Mouse (Mus musculus) liver, postnatal 0 days (tissue): ENCODE measurements around the gene Ctsw.
"Not testable (repeated sequence)": the region's sequence is repeated elsewhere in the genome, so short reads cannot be mapped to it uniquely, and the experiment has no call there.

ENCODE experiments used
- CTCF ChIP-seq: sonication (generic); IDR thresholded peaks from 2 replicates; pipeline ENCODE4 v1.5.1; 2016; ENCODE audit warnings: antibody characterized with exemption, low read depth
- EP300 ChIP-seq: IDR thresholded peaks from 2 replicates; pipeline ENCODE4 v1.6.1; 2016; ENCODE audit warnings: antibody characterized with exemption, low read depth, mild to moderate bottlenecking

DNA sequence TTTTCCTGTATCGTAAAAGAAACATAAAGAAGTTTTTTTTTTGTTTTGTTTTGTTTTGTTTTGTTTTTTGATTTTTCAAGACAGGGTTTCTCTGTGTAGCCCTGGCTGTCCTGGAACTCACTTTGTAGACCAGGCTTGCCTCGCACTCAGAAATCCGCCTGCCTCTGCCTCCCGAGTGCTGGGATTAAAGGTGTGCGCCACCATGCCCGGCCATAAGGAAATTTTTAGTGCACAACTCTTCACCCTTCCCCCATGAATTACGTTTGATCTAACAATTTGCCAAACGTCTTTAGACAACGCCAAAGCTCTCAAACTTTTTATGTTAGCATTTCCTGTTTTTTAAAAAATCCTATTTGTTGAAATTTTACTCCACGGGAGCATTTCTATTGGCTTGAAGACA, 21.4 kb upstream of the Ctsw start:
- TF ChIP-seq CTCF, EP300: not testable (repeated sequence)
